8 mouse cellular contexts compared by ENCODE assay signal in genomic region chr10:71292254-71292653, GRCm38 (mm10). TPM values are rescaled to one million over a fixed set of nuclear protein-coding genes. Genes with fewer than 3 reads are reported as not detected.
DNase-seq lines count a peak whose midpoint lies in the region; ATAC-seq lines count a peak whose summit lies in the region.

No protein-coding gene starts in this region.

- no peaks in the 10 kb centered on the region for H3K36me3 ChIP-seq in lung, embryonic 15.5 days
- no peaks in the 10 kb centered on the region for H3K36me3 ChIP-seq in embryonic facial prominence, embryonic 15.5 days
- no peaks in the 10 kb centered on the region for H3K36me3 ChIP-seq in liver, embryonic 12.5 days

- H3K4me3 ChIP-seq in lung, embryonic 15.5 days: no peak overlapping the region
- no peak overlapping the region for H3K4me3 ChIP-seq in embryonic facial prominence, embryonic 15.5 days (replicated peaks)
- H3K4me3 ChIP-seq in liver, embryonic 12.5 days: no peak overlapping the region

- H3K27ac ChIP-seq in lung, embryonic 15.5 days: no peak overlapping the region
- no peak overlapping the region for H3K27ac ChIP-seq in embryonic facial prominence, embryonic 15.5 days (replicated peaks)
- H3K27ac ChIP-seq in liver, embryonic 12.5 days: no peak overlapping the region

- no peak overlapping the region for H3K9ac ChIP-seq in lung, embryonic 15.5 days
- H3K9ac ChIP-seq in embryonic facial prominence, embryonic 15.5 days: no peak overlapping the region
- no peak overlapping the region for H3K9ac ChIP-seq in liver, embryonic 12.5 days

- H3K27me3 ChIP-seq in lung, embryonic 15.5 days: no peaks in the 10 kb centered on the region
- H3K27me3 ChIP-seq in embryonic facial prominence, embryonic 15.5 days: peaks cover 3% of the 10 kb centered on the region
- no peaks in the 10 kb centered on the region; the same call in 1 of the 2 replicates for H3K27me3 ChIP-seq in liver, embryonic 12.5 days (replicated peaks)

- H3K9me3 ChIP-seq in lung, embryonic 15.5 days: no peaks in the 10 kb centered on the region
- H3K9me3 ChIP-seq in embryonic facial prominence, embryonic 15.5 days (replicated peaks): no peaks in the 10 kb centered on the region
- H3K9me3 ChIP-seq in liver, embryonic 12.5 days (replicated peaks): no peaks in the 10 kb centered on the region

- 5% methylated on average over 8 of the region's 11 CpGs for WGBS in lung, embryonic 15.5 days
- 8% methylated on average over 8 of the region's 11 CpGs for WGBS in embryonic facial prominence, embryonic 15.5 days
- 28% methylated on average over 4 of the region's 11 CpGs for WGBS in liver, embryonic 12.5 days (ENCODE audit: insufficient replicate concordance)

- peaks cover 10% of the 10 kb centered on the region for H3K4me1 ChIP-seq in lung, embryonic 15.5 days
- peaks cover 4% of the 10 kb centered on the region; the same call in 1 of the 2 replicates for H3K4me1 ChIP-seq in embryonic facial prominence, embryonic 15.5 days
- peaks cover 6% of the 10 kb centered on the region for H3K4me1 ChIP-seq in liver, embryonic 12.5 days

- DNase-seq in lung, postnatal 4 days: no peak
- DNase-seq in thymus, postnatal 10 days (ENCODE audit: low spot score in 2 of 2): peak; percentile 52 to 53
- DNase-seq in adrenal gland, adult 2 months: no peak
- no peak for DNase-seq in left cerebral cortex, postnatal 14 days (ENCODE audit: low spot score in 2 of 2)
- no peak for DNase-seq in right cerebral cortex, postnatal 14 days

- ATAC-seq in lung, embryonic 15.5 days (ENCODE audit: borderline replicate concordance, extremely low read depth, low FRiP score, low TSS enrichment): peak; percentile 62; the same call in 1 of the 2 replicates
- ATAC-seq in embryonic facial prominence, embryonic 15.5 days (ENCODE audit: insufficient number of reproducible peaks, low FRiP score, low TSS enrichment, low read depth): peak; percentile 74
- ATAC-seq in liver, embryonic 12.5 days: peak; percentile 42; the same call in 1 of the 2 replicates

- intact Hi-C loops in left cerebral cortex, postnatal 14 days (cut with DNase I): no loop called here

- H3K4me2 ChIP-seq in lung, embryonic 15.5 days: peak overlapping the region; percentile 26
- H3K4me2 ChIP-seq in embryonic facial prominence, embryonic 15.5 days (replicated peaks): peak overlapping the region; percentile 16; the same call in 1 of the 2 replicates
- H3K4me2 ChIP-seq in liver, embryonic 12.5 days: peak overlapping the region; percentile 42

RNA-seq across cellular contexts. Expression of gene Ube2d1, which starts 7.2 kb away (rescaled TPM):
- 51.0 and 53.5 TPM in 2 replicates for polyA plus RNA-seq in lung, embryonic 15.5 days (2015; fragmentation: Nextera tagmentation; extraction: Ambion mirVana)
- 54.9 and 61.5 TPM in 2 replicates for polyA plus RNA-seq in embryonic facial prominence, embryonic 15.5 days (2015; fragmentation: Nextera tagmentation; extraction: Ambion mirVana)
- polyA plus RNA-seq in liver, embryonic 12.5 days (2016; fragmentation: Nextera tagmentation; extraction: Ambion mirVana): 12.0 and 12.5 TPM in 2 replicates
- total RNA-seq in adrenal gland, adult 2 months (2021): 10 to 100 TPM; 19.3 to 21.5 TPM
- polyA plus RNA-seq in adrenal gland, adult 2 months (2012; rRNA removed): 14.4 and 20.5 TPM in 2 replicates
- total RNA-seq in left cerebral cortex, postnatal 14 days (2021): 10 to 100 TPM; 60.3 to 62.5 TPM

RNA-seq across cellular contexts. Expression of gene Cisd1, which starts 52.5 kb away (rescaled TPM):
- polyA plus RNA-seq in lung, embryonic 15.5 days (2015; fragmentation: Nextera tagmentation; extraction: Ambion mirVana): 93.0 and 96.5 TPM in 2 replicates
- 90.8 and 93.9 TPM in 2 replicates for polyA plus RNA-seq in embryonic facial prominence, embryonic 15.5 days (2015; fragmentation: Nextera tagmentation; extraction: Ambion mirVana)
- polyA plus RNA-seq in liver, embryonic 12.5 days (2016; fragmentation: Nextera tagmentation; extraction: Ambion mirVana): 99.8 and 104 TPM in 2 replicates
- 100 to 1,000 TPM in 1 of 2 experiments, 10 to 100 TPM in 1; 86.9 to 105 TPM for total RNA-seq in adrenal gland, adult 2 months (2021)
- 155 and 161 TPM in 2 replicates for polyA plus RNA-seq in adrenal gland, adult 2 months (2012; rRNA removed)
- 100 to 1,000 TPM; 134 to 138 TPM for total RNA-seq in left cerebral cortex, postnatal 14 days (2021)

RNA-seq across cellular contexts. Expression of gene Tfam, which starts 54.2 kb away (rescaled TPM):
- polyA plus RNA-seq in lung, embryonic 15.5 days (2015; fragmentation: Nextera tagmentation; extraction: Ambion mirVana): 67.9 and 68.6 TPM in 2 replicates
- 56.6 and 61.6 TPM in 2 replicates for polyA plus RNA-seq in embryonic facial prominence, embryonic 15.5 days (2015; fragmentation: Nextera tagmentation; extraction: Ambion mirVana)
- 51.0 and 59.5 TPM in 2 replicates for polyA plus RNA-seq in liver, embryonic 12.5 days (2016; fragmentation: Nextera tagmentation; extraction: Ambion mirVana)
- 10 to 100 TPM; 54.0 to 54.2 TPM for total RNA-seq in adrenal gland, adult 2 months (2021)
- polyA plus RNA-seq in adrenal gland, adult 2 months (2012; rRNA removed): 6.9 and 7.2 TPM in 2 replicates
- total RNA-seq in left cerebral cortex, postnatal 14 days (2021): 10 to 100 TPM; 36.0 to 40.0 TPM

RNA-seq across cellular contexts. Expression of gene Ipmk, which starts 55.3 kb away (rescaled TPM):
- 13.7 and 14.9 TPM in 2 replicates for polyA plus RNA-seq in lung, embryonic 15.5 days (2015; fragmentation: Nextera tagmentation; extraction: Ambion mirVana)
- 10.0 and 10.4 TPM in 2 replicates for polyA plus RNA-seq in embryonic facial prominence, embryonic 15.5 days (2015; fragmentation: Nextera tagmentation; extraction: Ambion mirVana)
- 13.9 and 14.9 TPM in 2 replicates for polyA plus RNA-seq in liver, embryonic 12.5 days (2016; fragmentation: Nextera tagmentation; extraction: Ambion mirVana)
- total RNA-seq in adrenal gland, adult 2 months (2021): 10 to 100 TPM; 13.8 to 17.6 TPM
- polyA plus RNA-seq in adrenal gland, adult 2 months (2012; rRNA removed): 3.7 and 4.0 TPM in 2 replicates
- total RNA-seq in left cerebral cortex, postnatal 14 days (2021): 10 to 100 TPM; 27.8 to 31.6 TPM

Comparison
In these comparisons a context has a peak if more than half of its experiments do, and no peak if none do; other contexts are left out.
1. DNase-seq: peak in thymus, postnatal 10 days (2 of 2); none in lung, postnatal 4 days (0 of 2), adrenal gland, adult 2 months (single experiment), left cerebral cortex, postnatal 14 days (0 of 2) and right cerebral cortex, postnatal 14 days (single experiment).
2. Peak in every context shown above with its lines, with median percentiles within 50 percentile points of each other: ATAC-seq and H3K4me2 ChIP-seq.